In genomic region chr3:153598631-153599030, GRCm38 (mm10) we compare ENCODE assay signal across 9 mouse cellular contexts.
DNase-seq lines count a peak whose midpoint lies in the region; ATAC-seq and TF ChIP-seq lines count a peak whose summit lies in the region.
"Had no signal": no experiment of that assay in that cellular context is flagged by ENCODE, and none has a peak within 500 bp of the region (broad histone marks: within the 10 kb centered on the region; RNA-seq: fewer than 3 reads in every experiment).

No protein-coding gene starts in this region.

- no peak overlapping the region for H3K27ac ChIP-seq in liver, embryonic 14.5 days
- H3K27ac ChIP-seq in liver, embryonic 11.5 days (ENCODE audit: low read depth, low read length), result no peak overlapping the region
- H3K27ac ChIP-seq in cerebellum, adult 2 months (ENCODE audit: insufficient read depth, low read length), result no peak overlapping the region

- DNase-seq in liver, embryonic 14.5 days (ENCODE audit: low read depth in 3 of 3, low spot score in 3 of 3), result no peak
- DNase-seq in liver, embryonic 11.5 days (ENCODE audit: low spot score), result no peak
- peak; percentile 84 for DNase-seq in R1 (ENCODE audit: low read depth, low spot score)
- peak; percentile 20 to 30 for DNase-seq in cerebellum, adult 2 months
- peak; percentile 67 to 68 for DNase-seq in layer of hippocampus, postnatal 36 days
- no peak for DNase-seq in gastrocnemius, postnatal 14 days
- no peak for DNase-seq in kidney, adult 11 months
- DNase-seq: right cerebral cortex, postnatal 4 days had no signal

- WGBS in liver, embryonic 14.5 days (ENCODE audit: insufficient replicate concordance), result 77% methylated on average over 6 of the region's 6 CpGs
- WGBS in liver, embryonic 11.5 days, result 93% methylated on average over 6 of the region's 6 CpGs
- WGBS in cerebellum, adult 2 months, result 51% methylated on average over 6 of the region's 6 CpGs

- TF ChIP-seq EP300 in liver, embryonic 14.5 days (IDR thresholded peaks at IDR 0.05; ENCODE audit: low read depth), result no peak

- peak; percentile 58 for TF ChIP-seq CTCF in liver, embryonic 14.5 days (IDR thresholded peaks at IDR 0.05; ENCODE audit: low read depth)
- TF ChIP-seq CTCF in cerebellum, adult 2 months (IDR thresholded peaks at IDR 0.05; ENCODE audit: borderline replicate concordance, insufficient read depth, low read depth, low read length), result peak; percentile 27; the same call in 1 of the 2 replicates

- no peak overlapping the region for H3K4me3 ChIP-seq in liver, embryonic 14.5 days (ENCODE audit: insufficient read depth in 1 of 2, low read depth in 2 of 2, low read length in 2 of 2)
- H3K4me3 ChIP-seq in liver, embryonic 11.5 days (ENCODE audit: low read depth, low read length), result no peak overlapping the region
- no peak overlapping the region for H3K4me3 ChIP-seq in cerebellum, adult 2 months (replicated peaks; ENCODE audit: insufficient read depth, low read depth, low read length)
- H3K4me3 ChIP-seq: myocyte had no signal

- H3K9ac ChIP-seq in liver, embryonic 14.5 days (replicated peaks), result no peak overlapping the region
- no peak overlapping the region for H3K9ac ChIP-seq in liver, embryonic 11.5 days (ENCODE audit: low read depth, low read length)

- no peak overlapping the region for H3K4me2 ChIP-seq in liver, embryonic 14.5 days (ENCODE audit: low read depth)
- H3K4me2 ChIP-seq in liver, embryonic 11.5 days, result no peak overlapping the region

- no peak for TF ChIP-seq POLR2A in cerebellum, adult 2 months (IDR thresholded peaks at IDR 0.05; ENCODE audit: borderline replicate concordance, insufficient read depth, low read length)

- no peaks in the 10 kb centered on the region for H3K4me1 ChIP-seq in liver, embryonic 14.5 days (replicated peaks; ENCODE audit: control insufficient read depth in 2 of 2, insufficient read depth in 2 of 2, low read length in 1 of 2)
- 0 out of 2 replicates have a peak, but pooled peaks cover 2% of the 10 kb centered on the region for H3K4me1 ChIP-seq in liver, embryonic 11.5 days (replicated peaks; ENCODE audit: control insufficient read depth, insufficient read depth, low read length)
- peaks cover 15% of the 10 kb centered on the region; the same call in 1 of the 2 replicates for H3K4me1 ChIP-seq in cerebellum, adult 2 months (ENCODE audit: control insufficient read depth, insufficient read depth, low read length)

- H3K36me3 ChIP-seq in liver, embryonic 14.5 days (replicated peaks; ENCODE audit: control insufficient read depth, insufficient read depth, low read depth), result no peaks in the 10 kb centered on the region
- no peaks in the 10 kb centered on the region for H3K36me3 ChIP-seq in liver, embryonic 11.5 days (ENCODE audit: control insufficient read depth, insufficient read depth, low read length)

- H3K9me3 ChIP-seq in liver, embryonic 14.5 days (ENCODE audit: control insufficient read depth, low read length), result no peaks in the 10 kb centered on the region
- no peaks in the 10 kb centered on the region for H3K9me3 ChIP-seq in liver, embryonic 11.5 days (ENCODE audit: control insufficient read depth, low read length)

- ATAC-seq in liver, embryonic 14.5 days (ENCODE audit: insufficient read depth), result no peak
- ATAC-seq in liver, embryonic 11.5 days (replicated peaks; ENCODE audit: low FRiP score), result no peak

- intact Hi-C loops in gastrocnemius, postnatal 14 days (cut with DNase I; ENCODE audit: low total_unique reads), result no loop called here

- H3K27me3 ChIP-seq in liver, embryonic 14.5 days (ENCODE audit: control insufficient read depth, insufficient read depth, low read length), result no peaks in the 10 kb centered on the region
- H3K27me3 ChIP-seq in liver, embryonic 11.5 days (replicated peaks; ENCODE audit: control insufficient read depth, insufficient read depth, low read length), result no peaks in the 10 kb centered on the region
- H3K27me3 ChIP-seq in cerebellum, adult 2 months (ENCODE audit: control insufficient read depth, insufficient read depth, low read length), result no peaks in the 10 kb centered on the region

Comparison
In these comparisons a context has a peak if more than half of its experiments do, and no peak if none do; other contexts are left out.
1. DNase-seq: peak in R1 (single experiment), cerebellum, adult 2 months (2 of 2) and layer of hippocampus, postnatal 36 days (2 of 2); none in liver, embryonic 14.5 days (0 of 3), liver, embryonic 11.5 days (single experiment), gastrocnemius, postnatal 14 days (single experiment) and kidney, adult 11 months (single experiment).